Mouse (Mus musculus): ENCODE measurements at regions not wholly inside any gene's neighbourhood (a gene's known extent, or its start where the extent isn't known, plus 50 kb on each side); places are given as distances from the start of the nearest gene placed in this dataset.

DNA sequence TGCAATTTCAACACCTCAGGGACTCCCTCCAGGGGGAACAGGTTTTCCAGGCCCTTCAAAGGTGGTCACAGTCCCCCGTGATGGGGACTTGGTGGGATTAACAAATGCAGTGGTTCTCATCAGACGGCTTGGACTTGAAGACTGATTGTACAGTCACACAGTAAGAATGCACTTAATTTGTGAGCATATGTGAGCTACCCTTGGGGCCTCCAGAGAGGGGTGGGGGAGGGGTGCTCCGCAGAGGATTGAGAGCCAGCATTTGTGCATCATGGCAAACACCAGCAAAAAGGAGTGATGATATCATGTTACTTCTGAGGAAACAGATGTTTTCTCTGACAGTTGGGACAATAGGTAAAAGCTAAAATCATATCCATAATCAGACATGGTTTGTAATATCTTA is 59.2 kb upstream of the Smarca2 start:
- H3K4me3 ChIP-seq (replicated peaks; ENCODE audit: low read length), result no peak overlapping the region
- no peak for ATAC-seq (ENCODE audit: low FRiP score)
- H3K27ac ChIP-seq, result no peak overlapping the region
- no peaks in the 10 kb centered on the region for H3K4me1 ChIP-seq (replicated peaks; ENCODE audit: control insufficient read depth, insufficient read depth, low read length)
- H3K27me3 ChIP-seq (ENCODE audit: control insufficient read depth, insufficient read depth, low read length), result no peaks in the 10 kb centered on the region
- WGBS, result 54% methylated on average over 3 of the region's 3 CpGs
- no peak for DNase-seq (ENCODE audit: low spot score)
- peaks cover 10% of the 10 kb centered on the region; the same call in 1 of the 2 replicates for H3K9me3 ChIP-seq (ENCODE audit: control insufficient read depth, low read length)
- H3K4me2 ChIP-seq (replicated peaks), result no peak overlapping the region
- no peak overlapping the region for H3K9ac ChIP-seq
- H3K36me3 ChIP-seq (replicated peaks; ENCODE audit: control insufficient read depth, insufficient read depth), result no peaks in the 10 kb centered on the region

DNA sequence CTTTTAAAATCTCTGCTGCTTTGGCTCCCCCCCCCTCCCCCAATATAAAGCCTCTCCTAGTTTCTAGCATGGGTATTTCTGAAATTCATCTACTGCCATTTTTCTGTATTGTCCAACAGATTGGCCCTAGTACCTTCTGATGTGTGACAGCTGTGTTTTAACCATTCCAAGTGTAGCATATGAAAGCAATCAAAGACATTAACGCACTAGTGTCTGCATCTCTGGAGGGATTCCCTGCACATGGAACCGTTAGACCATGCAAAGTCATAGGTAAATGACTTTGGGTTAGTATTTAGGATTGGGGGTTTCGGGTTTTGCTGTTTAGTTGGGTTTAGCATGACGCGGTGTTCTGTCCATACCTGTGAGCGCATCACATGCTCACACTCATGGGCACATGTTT is 57.3 kb upstream of the Smarca2 start:
- DNase-seq (ENCODE audit: low spot score), result no peak
- Histone ChIP-seq H3K9me3 (ENCODE audit: control insufficient read depth, low read length) (peaks cover 5% of the 10 kb centered on the region; the same call in 1 of the 2 replicates), H3K27ac (no peak overlapping the region), H3K9ac (no peak overlapping the region), H3K4me1 (replicated peaks; ENCODE audit: control insufficient read depth, insufficient read depth, low read length) (no peaks in the 10 kb centered on the region), H3K4me2 (replicated peaks) (no peak overlapping the region), H3K27me3 (ENCODE audit: control insufficient read depth, insufficient read depth, low read length) (no peaks in the 10 kb centered on the region), H3K36me3 (replicated peaks; ENCODE audit: control insufficient read depth, insufficient read depth) (no peaks in the 10 kb centered on the region), H3K4me3 (replicated peaks; ENCODE audit: low read length) (no peak overlapping the region)
- WGBS, result 88% methylated on average over 6 of the region's 6 CpGs
- ATAC-seq (ENCODE audit: low FRiP score), result no peak

- DNase-seq (ENCODE audit: low spot score) (no peak), ATAC-seq (ENCODE audit: low FRiP score) (no peak; the same call in 1 of the 2 replicates)
- Histone ChIP-seq H3K36me3 (replicated peaks; ENCODE audit: control insufficient read depth, insufficient read depth) (no peaks in the 10 kb centered on the region), H3K9ac (no peak overlapping the region), H3K9me3 (ENCODE audit: control insufficient read depth, low read length) (no peaks in the 10 kb centered on the region), H3K4me3 (replicated peaks; ENCODE audit: low read length) (no peak overlapping the region), H3K27me3 (ENCODE audit: control insufficient read depth, insufficient read depth, low read length) (no peaks in the 10 kb centered on the region), H3K27ac (no peak overlapping the region), H3K4me1 (replicated peaks; ENCODE audit: control insufficient read depth, insufficient read depth, low read length) (no peaks in the 10 kb centered on the region), H3K4me2 (replicated peaks) (no peak overlapping the region)
- WGBS, result 75% methylated on average over 14 of the region's 14 CpGs
Measured at GRCm38 (mm10) chr19:26548562-26549270, 56.1 kb upstream of the Smarca2 start.

DNA sequence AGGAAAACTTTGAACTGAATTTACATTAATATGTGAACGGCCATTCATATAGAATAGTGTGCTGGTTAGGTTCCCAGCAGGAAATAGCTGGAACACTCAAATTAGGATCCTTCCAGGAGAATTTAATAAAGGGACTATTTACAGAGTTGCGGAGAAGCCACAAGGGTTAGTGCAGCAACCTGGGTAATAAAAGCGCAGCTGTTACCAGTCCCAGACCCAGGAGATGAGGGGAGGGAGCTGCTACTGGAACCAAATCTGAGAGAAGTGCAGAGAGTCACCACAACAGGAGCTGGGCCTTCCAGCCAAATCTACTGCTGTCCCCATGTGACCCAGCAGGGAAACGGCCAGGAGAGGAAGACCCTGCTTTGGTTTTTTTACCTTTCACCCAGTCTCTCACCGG is 54.6 kb upstream of the Smarca2 start:
- no peak overlapping the region for H3K27ac ChIP-seq
- DNase-seq (ENCODE audit: low spot score) (no peak), ATAC-seq (ENCODE audit: low FRiP score) (no peak)
- H3K27me3 ChIP-seq (ENCODE audit: control insufficient read depth, insufficient read depth, low read length), result no peaks in the 10 kb centered on the region
- no peak overlapping the region for H3K4me2 ChIP-seq (replicated peaks)
- H3K9ac ChIP-seq, result no peak overlapping the region
- no peak overlapping the region for H3K4me3 ChIP-seq (replicated peaks; ENCODE audit: low read length)
- no peaks in the 10 kb centered on the region for H3K36me3 ChIP-seq (replicated peaks; ENCODE audit: control insufficient read depth, insufficient read depth)
- 47% methylated on average over 5 of the region's 5 CpGs for WGBS
- H3K9me3 ChIP-seq (ENCODE audit: control insufficient read depth, low read length), result no peaks in the 10 kb centered on the region
- no peaks in the 10 kb centered on the region for H3K4me1 ChIP-seq (replicated peaks; ENCODE audit: control insufficient read depth, insufficient read depth, low read length)

Measured in hindbrain, embryonic 14.5 days (tissue).